Mouse (Mus musculus) gastrocnemius, postnatal 10 days (tissue): ENCODE results near the gene Pomt1. TPM values are rescaled to one million over a fixed set of nuclear protein-coding genes. Genes with fewer than 3 reads are reported as not detected.

Experiments
- DNase-seq: peaks from one replicate; pipeline ENCODE4 v3.0.0; 2021; ENCODE audit warnings: mixed read lengths
- long read RNA-seq, 2 experiments: library from polyadenylated mRNA; stranded (forward); transcript quantifications; one replicate each; pipeline ENCODE4 v2.0.0; 2021
- total RNA-seq, 2 experiments: library from RNA; stranded (reverse); gene quantifications; 2 replicates each; pipeline ENCODE4 v1.2.3; 2021

The Pomt1 gene
- total RNA-seq = 10 to 100 TPM; 16.0 to 17.2 TPM
- long read RNA-seq, experiment 1, partial matches to known transcripts = 1 of 4 reads
- long read RNA-seq, experiment 1, other reads (novel, unspliced or antisense) = 1 of 4 reads
- long read RNA-seq, experiment 2, partial matches to known transcripts = 0 of 5 reads
- long read RNA-seq, experiment 2, other reads (novel, unspliced or antisense) = 2 of 5 reads

DNA sequence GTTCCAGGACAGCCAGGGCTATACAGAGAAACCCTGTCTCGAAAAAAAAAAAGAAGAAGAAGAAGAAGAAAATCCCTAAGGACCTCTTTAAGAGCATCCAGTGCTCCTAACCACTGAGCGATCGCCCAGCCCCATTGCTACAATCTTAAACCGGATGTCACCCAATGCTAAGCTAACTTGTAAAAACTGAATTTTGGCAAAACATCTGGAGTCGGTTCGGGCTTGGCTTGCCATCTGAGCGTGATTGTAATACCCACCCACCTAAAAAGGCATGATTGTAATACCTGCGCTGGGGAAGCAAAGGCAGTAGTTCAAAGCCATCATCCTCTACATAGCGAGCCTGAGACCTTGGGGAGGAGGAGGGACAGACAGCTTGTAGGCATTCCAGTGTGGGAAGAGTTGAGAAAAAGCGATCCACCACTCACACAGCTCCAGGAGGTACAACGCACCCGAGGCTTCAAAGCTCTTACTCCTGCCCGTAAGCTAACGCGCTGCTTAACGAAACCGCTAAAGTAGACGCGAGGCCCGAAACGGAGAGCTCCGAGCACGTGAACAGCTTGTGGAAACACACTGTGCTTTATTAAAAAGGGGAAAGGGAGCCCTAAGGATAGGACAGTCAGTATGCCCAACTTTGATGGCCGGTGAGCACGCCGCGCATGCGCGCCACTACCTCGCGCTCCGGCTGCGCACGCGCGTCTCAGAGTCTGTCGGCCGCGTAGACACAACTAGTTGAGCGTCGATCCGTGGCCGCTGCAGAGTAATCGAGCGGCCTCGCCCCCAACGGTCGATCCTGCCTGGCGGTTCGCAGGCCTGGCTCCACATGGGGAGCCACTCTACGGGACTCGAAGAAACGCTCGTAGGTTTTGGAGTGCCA is at the start of gene Pomt1:
TSS of gene Pomt1 (plus strand) at position 705 of the 874 bp plus-strand sequence.
- peak; percentile 89 for DNase-seq

DNA sequence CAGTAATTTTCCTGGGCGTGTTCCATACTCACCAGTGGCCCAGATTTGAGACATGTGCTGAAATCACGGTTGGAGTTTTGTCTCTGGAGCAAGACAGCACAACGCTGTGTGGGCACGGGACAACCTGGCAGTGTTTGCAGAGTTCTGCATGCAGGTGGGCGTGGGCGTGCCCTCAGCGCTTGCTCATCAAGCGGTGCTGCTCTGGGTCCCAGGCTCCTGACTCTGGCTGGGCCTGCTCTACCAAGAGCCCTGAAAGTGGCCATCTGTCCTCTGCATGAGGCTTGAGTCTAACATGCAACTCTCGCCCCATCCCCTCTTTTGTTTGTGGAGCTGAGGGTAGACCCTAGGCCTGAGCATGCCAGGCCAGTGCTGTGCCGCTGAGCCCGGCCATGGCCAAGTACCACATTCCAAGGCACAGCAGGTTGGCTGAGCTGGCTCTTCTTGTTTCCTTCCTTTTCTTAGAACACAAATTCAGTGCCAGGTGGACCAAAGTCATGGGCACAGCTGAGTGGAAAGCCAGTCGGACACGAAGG is 49.3 kb upstream of the Pomt1 start:
- no peak for DNase-seq

DNA sequence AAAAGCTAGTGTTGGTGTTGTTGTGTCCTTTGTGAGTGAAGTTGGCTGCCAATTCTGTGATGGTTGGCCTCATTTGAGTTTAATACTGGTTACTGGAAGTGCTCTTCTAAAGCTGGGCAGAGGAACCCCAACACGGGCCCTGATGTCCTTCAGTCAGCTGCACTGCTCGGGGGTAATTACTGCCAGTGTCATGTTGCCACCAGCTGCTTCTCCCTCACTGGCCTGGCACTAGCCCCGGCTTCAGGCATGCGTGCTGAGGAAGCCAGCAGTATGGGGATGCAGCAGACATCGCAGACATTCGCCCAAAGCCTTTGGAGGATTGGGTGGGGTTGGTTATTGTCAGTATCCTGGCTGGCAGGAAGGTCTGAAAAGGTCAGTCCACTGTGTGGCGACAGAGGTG is 48.7 kb upstream of the Pomt1 start:
- DNase-seq = peak; percentile 55

DNA sequence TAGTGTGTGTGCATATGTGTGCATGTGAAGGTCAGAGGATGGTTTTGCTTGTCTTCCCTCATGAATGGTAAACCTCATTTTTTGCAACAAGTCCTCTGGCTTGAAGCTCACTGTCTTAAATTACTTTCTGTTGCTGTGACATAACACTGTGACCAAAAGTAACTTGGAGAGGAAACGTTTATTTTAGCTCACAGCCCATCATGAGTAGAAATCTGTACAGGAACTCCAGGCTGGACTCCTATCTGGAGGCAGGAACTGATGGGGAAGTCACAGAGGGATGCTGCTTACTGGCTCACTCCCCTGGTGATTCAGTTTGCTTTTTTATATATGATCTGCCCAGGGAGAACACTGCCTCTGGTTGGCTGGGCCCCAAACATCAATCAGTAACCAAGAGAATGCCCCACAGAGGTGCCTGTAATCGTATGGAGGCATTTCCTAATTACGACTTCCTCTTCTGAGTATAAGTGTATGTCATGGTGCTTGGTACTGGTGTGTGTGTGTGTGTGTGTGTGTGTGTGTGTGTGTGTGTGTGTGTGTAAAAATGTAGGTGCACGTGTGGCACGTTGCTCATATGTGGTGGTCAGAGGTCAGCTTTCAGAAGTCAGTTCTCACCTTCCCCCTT is 47.2 kb upstream of the Pomt1 start:
- DNase-seq = no peak

DNA sequence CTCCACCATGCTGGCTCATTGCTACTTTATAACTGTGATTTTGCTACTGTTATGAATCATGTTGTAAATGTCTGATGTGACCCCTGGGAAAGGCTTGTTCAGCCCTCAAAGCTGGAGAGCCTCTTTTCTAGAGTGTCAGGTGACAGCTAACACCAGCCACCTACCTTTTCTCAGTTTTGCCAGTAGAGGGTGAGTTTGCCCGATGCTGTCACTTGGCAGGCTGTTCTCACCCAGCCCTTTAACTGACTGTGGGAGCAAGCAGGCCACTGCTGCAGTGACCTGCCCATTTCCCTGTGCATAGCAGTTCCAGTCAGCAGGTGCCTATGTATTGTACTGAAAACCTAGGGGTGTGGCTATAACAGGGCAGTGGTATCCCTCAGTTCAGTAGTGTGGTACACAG is 45.8 kb upstream of the Pomt1 start:
- DNase-seq = no peak

DNA sequence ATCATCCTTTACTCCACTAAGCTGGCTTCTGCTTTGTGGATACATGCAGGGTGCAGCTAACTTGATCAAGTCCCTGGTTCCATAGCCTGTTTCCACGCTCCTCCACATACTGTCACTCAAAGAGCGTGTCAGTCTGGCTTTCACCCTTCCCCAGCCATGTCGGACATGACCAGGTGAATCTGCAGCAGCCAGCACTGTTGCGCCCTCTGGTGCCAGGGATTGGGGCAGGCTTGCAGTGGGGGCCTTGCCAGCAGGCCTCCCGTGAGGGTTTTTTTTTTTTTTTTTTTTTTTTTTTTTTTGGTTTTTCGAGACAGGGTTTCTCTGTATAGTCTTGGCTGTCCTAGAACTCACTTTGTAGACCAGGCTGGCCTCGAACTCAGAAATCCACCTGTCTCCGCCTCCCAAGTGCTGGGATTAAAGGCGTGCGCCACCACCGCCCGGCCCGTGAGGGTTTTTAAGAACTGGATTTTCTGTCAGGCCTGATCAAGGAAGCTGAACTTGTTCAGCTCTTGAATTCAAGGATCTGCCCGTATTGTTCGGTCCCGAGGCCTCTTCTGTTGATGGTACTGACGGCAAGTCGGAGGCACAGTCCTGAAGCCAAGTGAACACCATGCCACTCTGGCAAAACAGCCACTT is 44.4 kb upstream of the Pomt1 start:
- peak; percentile 62 for DNase-seq

DNA sequence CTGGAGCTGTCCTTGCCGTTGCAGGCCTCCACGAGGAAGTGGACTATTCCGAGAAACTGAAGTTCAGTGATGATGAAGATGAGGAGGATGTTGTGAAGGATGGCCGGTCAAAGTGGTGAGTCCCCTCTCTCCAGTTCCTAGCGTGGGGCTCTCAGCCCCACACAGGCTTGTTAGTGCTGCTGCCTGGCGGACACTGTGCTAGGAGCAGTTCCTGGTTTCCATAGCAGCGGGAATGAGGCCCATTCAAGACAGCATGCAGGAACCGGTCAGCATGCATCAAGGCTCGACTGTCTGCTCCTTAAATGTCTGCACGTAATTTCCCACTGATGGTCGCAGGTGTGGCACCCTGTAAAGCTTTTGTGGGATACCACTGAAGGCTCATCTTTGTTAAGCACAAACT is 37.4 kb upstream of the Pomt1 start:
- DNase-seq = no peak

DNA sequence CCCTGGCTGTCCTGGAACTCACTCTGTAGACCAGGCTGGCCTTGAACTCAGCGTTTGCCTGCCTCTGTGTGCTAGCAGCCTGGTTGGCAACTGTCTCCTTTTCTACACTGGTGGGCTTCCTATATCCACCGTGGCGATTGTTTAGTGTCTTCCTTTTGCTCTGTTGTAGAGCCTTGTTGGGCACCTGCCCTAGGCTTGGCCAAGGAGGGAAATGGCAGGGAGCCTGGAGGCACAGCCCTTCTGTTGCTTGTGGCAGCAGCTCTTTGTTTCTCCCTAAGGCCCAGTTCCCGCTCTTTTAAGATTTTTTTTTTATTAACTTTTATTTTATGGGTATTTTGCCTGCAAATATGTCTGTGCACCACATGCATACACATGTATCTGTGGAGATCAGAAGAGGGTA is 36.4 kb upstream of the Pomt1 start:
- DNase-seq = no peak

DNA sequence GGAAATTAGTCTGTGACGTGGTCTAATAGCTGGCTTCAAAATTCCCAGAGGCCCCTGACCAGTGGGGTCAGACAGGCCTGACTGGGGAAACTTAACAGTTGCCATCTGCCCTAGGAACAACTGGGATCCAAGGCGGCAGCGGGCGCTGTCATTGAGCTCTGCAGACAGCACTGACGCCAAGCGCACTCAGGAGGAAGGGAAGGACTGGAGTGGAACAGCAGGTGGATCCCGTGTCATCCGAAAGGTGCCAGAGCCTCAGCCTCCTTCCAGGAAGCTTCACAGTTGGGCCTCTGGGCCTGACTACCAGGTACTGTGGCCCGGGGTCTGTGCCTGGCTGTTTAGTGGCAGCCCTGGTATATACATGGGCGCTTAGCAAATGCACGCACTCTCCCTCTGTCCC is 35.7 kb upstream of the Pomt1 start:
- no peak for DNase-seq

DNA sequence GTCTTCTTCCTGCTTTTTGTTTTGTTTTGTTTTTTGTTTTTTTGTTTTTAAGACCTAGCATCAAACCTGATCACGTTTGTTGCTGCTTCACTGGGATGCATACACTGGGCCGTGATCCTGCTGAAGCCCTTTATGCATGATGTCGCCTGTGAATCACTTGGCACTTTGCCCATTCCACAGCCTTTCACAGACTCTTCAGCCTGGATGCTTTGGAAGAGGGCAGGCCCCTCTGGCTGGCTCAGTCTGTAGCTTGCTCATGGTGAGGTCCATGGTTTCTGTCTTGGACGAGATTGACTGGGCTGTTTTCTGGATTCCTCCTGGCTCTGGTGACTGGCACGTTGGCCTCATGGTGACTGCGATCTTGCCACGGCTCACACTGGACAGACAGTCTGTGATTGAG is 34.9 kb upstream of the Pomt1 start:
- DNase-seq = no peak

DNA sequence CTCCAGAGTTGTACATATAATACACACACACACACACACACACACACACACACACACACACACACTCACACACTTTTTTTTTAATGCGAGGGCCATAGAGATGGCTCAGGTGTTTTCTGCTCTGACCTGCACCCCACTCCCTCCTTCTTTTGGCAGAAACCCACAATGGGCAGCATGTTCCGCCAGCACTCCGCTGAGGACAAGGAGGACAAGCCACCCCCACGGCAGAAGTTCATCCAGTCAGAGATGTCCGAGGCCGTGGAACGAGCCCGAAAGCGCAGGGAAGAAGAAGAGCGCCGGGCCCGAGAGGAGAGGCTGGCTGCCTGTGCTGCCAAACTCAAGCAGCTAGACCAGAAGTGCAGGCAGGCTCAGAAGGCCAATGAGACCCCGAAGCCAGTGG is 32.5 kb upstream of the Pomt1 start:
- no peak for DNase-seq

DNA sequence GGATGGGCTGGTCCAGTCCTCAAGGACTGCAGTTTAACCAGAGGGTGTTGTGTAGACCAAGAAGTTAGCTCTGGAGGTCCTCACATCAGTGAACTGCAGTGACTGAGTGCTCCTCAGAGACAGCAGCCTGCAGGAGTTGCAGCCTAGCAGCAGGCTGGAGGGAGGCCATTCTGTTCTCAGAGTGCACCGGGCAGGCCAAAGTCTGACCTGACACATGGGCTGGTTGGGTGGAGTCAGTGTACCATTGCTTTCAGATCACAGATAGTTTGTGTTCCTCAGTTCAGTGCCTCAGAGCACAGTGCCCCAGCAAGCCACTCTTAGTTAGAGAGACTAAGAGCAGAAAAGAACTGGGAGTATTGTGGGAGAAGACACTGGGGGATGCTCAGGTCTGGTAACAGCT is 28.7 kb upstream of the Pomt1 start:
- DNase-seq = no peak

DNA sequence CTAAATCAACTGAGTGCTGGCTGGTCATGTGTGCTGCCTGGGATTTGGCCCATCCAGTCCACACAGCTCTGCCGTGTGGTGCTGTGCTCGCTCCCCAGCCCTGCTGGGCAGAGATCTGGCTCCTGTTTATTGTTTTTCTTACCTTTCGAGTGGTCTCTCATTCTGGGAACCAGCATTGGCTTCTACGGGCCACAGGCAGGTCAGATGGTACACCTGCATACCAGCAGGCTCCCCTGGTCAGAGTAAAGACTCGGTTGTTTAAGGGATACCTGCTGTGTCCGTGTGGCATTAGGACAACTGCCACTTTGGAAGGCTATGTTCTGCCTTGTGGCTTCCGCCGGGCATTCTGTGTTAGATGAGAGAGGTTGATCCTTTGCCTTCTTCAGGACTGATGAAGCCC is 24.7 kb upstream of the Pomt1 start:
- no peak for DNase-seq

DNA sequence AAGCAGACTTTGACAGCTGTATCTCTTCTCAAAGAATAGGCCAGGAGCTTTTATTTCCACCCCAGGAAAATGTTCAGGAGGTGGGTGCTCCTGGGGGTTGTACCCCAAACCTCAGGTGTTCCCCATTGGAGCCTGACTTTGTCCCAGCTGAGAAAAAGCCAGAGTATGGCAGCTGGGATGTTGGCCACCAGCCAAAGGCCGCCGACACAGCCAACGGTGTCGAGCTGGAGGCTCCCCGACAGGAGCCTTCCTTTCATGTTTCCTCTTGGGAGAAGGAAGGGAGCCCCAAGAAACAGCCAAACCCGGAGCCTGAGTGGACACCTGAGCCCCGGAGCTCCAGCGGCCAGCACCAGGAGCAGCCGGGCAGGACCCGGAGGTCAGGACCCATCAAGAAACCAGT is 23.4 kb upstream of the Pomt1 start:
- peak; percentile 52 for DNase-seq

DNA sequence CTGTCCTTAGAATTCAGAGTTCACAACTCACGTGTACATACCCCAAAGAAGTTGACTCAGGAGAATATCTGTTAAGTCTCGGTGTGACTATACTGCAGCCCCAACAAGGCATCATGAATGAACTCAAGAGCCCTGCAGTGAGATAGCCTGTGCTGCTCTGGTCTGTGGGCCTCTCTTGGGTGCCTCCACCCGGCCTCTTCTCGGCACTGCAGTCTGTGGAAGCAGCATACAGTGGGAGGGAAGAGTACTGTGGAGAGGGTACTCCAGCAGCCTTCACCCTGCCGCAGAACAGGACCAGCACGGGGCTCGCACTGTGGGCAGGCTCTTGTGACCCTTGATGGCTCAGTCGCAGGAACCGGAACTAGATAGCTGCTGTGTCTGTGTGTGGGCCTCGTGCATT is 20.8 kb upstream of the Pomt1 start:
- no peak for DNase-seq

DNA sequence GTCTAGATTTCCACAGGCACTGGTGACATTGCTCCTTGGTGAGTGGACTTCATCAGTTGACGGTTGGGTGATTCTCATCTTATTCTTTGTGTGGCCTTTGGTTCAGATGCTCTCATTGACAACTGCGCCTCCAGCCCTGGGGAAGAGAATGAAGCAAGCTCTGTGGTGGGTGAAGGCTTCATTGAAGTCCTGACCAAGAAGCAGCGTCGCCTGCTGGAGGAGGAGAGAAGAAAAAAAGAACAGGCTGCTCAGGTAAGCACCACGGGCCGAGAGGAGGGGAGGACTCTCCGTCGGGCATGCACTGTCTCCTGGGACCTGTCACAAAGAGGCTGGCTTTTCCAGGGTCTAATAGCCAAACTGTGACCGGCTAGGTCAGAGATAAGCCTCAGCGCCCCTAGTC is 19.9 kb upstream of the Pomt1 start:
- DNase-seq = no peak

DNA sequence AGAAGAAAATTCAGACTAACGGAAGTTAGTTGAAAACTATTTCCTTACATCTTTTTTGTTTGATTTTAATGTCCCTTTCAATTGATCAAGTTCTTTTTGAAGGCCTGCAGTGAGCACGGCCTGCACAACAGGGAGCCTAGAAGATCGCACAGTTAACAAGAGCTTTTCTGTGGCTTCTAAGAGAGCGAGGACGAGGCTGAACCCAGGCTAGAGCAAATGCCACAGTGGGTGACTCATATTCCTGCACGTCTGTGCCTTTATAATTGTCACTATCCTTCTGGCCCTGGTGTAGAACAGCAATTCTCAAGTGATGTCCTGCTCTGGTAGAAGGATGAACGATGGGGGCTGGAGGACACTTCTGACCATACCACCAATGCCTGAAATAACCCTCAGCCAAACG is 18.7 kb upstream of the Pomt1 start:
- DNase-seq = no peak

DNA sequence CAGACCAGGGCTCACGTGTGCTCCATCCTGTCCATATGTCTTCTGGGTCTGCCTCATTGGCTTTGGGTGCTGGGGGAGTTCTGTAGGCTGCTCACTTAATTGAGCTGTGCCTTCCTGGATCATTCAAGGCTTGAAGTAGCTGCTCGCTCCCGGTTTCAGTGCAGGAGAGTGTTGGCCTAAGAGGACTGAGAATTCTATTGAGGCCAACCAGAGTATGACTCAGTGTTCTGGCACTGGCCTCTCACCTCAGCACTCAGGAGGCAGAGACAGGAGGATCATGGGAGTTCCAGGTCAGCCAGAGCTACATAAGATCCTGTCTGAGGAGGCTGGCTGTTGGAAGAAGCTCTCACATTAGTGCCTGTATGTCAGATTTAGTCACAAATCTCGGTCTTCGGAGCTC is 18.3 kb upstream of the Pomt1 start:
- no peak for DNase-seq

DNA sequence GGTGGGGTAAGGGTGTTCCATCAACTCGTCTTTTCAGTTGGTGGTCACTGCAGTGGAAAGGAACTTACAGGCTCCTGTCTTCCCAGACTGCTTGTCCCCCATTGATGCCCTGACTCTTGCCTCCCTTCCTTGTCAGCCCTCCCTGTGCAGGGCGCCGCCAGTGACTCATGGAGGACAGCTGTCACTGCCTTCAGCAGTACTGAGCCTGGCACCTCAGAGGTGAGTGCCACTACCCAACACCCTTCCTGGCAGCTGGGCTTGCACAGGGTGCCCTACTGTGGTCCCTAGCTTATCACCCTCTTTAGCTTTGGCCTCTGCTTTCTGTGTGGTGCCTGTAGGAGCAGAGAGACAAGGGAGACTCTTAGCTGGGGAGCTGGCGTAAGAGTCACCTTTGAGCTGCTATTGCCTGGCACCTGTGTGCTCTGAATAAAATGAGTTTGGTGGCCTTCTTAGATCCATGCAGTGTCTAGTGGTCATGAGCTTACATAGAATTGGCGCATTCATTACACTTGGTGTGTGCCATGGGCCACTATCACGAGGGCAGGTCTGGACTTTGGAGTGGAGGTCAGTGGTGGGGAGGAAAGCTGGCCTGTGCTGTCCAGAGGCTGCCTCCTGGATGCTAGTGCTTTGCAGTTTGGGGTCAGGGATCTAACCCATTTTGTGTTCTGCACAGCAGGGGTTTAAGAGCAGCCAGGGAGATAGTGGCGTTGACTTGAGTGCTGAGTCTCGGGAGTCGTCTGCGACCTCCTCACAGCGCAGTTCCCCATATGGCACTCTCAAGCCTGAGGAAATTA is 17.7 kb upstream of the Pomt1 start:
- DNase-seq = no peak

DNA sequence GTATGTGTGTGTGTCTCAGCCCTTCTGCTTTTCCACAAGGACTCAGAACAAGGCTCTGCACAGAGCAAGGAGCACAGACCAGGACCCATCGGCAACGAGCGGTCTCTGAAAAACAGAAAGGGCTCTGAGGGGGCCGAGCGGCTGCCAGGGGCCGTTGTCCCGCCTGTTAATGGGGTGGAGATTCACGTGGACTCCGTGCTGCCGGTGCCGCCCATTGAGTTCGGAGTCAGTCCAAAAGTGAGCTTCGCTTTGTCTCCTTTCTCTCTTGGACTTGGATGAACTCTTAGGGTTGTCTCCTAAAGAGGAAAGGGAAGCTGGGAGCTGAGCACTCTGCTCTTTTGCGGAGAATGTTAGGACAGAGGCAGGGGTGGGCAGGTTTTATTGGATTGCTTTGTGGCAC is 16.9 kb upstream of the Pomt1 start:
- no peak for DNase-seq

DNA sequence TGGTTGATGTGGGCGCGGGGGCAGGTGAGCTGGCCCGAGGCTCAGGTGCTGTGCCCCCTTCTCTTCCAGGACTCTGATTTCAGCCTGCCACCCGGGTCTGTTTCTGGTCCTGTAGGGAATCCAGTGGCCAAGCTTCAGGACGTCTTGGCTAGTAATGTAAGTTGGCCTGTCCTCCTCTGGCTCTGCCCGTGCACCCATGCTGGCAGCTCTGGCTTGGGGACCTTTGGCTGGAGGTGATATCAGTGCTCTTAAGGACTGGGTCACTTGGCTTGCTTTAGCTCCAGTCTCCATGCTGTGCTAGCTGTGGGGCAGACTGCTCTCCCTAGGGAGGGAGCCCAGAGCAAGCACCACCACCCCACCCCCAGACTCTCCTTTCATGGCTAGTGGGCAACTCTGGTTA is 16.4 kb upstream of the Pomt1 start:
- no peak for DNase-seq

DNA sequence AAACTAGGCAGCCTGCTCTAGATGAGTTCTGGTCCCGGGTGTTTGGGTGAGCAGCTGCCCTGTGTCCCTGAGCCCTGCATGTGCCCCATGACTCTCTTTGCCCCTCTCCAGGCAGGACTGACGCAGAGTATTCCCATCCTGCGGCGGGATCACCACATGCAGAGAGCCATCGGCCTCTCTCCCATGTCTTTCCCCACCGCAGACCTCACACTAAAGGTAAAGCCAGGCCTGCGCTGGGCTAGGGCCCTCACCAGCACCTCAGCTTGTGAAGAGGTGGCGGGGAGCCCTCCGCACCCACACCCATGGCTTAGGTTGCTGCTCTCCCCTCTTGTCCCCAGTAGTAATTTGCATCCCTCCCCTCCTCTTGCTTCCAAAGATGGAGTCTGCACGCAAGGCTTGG is 15.4 kb upstream of the Pomt1 start:
- DNase-seq = no peak
